Mouse (Mus musculus) A20 (cell line): ENCODE results near the gene Hoxa10.

Source experiments
- DNase-seq: peaks from one replicate; pipeline ENCODE4 v3.0.0-alpha.2; 2011; ENCODE audit warnings: low read depth, low spot score

Gene Hoxa10

DNA sequence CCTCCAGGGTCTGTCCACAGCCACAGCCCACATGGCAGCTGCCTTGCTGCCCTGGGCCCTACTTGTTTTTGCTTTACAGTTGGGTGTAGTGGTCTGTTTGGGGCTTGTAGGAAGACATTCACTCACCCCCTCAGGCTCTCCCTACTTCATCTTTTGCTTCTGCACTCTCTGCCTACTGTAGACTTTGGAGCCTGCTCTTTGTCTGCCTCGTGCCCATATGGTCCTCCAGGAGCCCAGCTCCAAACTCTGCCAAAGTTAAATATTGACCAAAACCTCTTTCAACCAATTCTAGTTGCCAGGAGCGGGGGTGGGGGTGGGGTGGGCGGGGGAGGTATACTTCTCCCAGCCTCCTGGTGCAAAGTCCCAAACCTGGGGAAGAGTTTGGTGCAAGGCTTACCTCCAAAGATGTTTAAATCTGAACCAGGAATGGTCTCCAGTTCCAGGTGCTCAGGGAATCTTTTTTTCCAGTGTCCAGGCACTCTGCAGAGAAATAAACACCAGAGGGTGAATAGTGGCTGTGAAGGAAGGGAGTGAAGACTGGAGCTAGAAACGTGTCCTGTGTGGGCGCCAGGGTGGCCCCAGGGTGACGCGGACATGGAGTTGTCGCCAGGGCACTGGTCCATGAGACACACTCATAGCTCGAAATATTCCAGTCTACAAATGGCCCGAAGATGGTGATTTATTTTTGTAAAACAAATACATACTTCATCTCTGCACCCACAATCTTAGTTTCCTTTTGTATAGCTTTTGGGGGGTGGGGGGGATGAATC is 57.2 kb downstream of the Hoxa10 start:
- DNase-seq, result no peak

DNA sequence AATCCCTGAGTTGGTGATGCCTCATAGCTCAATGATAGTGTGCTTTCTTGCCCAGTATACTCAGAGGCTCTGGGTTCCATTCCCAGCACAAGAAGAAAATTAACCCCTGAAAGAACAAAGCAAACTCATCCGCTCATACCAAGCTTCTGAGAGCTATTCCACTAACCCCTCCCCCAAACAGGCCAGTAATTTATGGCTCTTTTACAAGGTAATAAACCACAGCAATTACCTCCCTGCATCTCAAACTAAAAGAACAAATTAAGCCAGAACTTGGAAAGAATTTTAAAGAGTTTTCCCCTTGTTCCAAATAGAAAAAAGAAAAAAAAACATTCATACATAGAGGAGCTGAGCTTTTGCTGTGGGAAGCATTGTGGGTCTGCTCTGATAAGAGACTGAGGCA is 57.9 kb downstream of the Hoxa10 start:
- DNase-seq, result no peak

DNA sequence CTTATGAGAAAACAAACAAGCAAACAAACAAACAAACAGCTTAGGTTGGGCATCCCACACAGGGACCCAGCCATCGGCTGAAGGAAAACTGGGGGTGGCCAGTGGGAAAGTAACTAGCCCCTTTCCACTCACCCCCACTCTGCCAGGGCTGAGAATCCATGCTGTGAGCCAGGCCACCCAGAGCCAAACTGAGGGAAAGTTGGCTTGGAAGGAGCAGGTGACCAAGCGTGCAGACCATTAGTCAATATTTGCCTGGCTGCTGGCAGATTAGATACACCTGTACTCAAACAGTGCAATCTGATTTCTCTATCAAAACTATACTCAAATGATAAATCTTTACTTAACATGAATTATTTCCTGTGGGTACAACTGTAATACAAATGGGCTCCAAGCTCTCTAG is 58.6 kb downstream of the Hoxa10 start:
- no peak for DNase-seq
